Comparison of ENCODE assay signal across 33 mouse cellular contexts in genomic region chr14:76272840-76273239, GRCm38 (mm10).
"Had no signal": no experiment of that assay in that cellular context is flagged by ENCODE, and none has a peak within 500 bp of the region (broad histone marks: within the 10 kb centered on the region; RNA-seq: fewer than 3 reads in every experiment).

No protein-coding gene starts in this region.

- ATAC-seq: liver, embryonic 12.5 days; liver, postnatal 0 days; lung, postnatal 0 days; midbrain, embryonic 13.5 days; midbrain, embryonic 15.5 days; midbrain, embryonic 16.5 days had no signal

- H3K9me3 ChIP-seq: limb, embryonic 10.5 days; limb, embryonic 15.5 days; liver, embryonic 12.5 days; liver, embryonic 13.5 days; liver, embryonic 15.5 days; lung, embryonic 15.5 days; midbrain, embryonic 10.5 days; midbrain, embryonic 12.5 days; midbrain, embryonic 13.5 days; midbrain, embryonic 15.5 days; neural tube, embryonic 12.5 days; neural tube, embryonic 13.5 days had no signal

- H3K36me3 ChIP-seq: limb, embryonic 10.5 days; limb, embryonic 12.5 days; limb, embryonic 13.5 days; limb, embryonic 15.5 days; liver, embryonic 12.5 days; liver, embryonic 13.5 days; liver, embryonic 15.5 days; lung, embryonic 15.5 days; midbrain, embryonic 10.5 days; midbrain, embryonic 12.5 days; midbrain, embryonic 13.5 days; midbrain, embryonic 15.5 days; neural tube, embryonic 12.5 days; neural tube, embryonic 13.5 days had no signal

- H3K4me3 ChIP-seq: limb, embryonic 10.5 days; limb, embryonic 12.5 days; limb, embryonic 13.5 days; limb, embryonic 15.5 days; liver, embryonic 12.5 days; liver, embryonic 13.5 days; liver, embryonic 15.5 days; lung, embryonic 15.5 days; megakaryocyte, embryonic 14.5 days; midbrain, embryonic 10.5 days; midbrain, embryonic 12.5 days; midbrain, embryonic 13.5 days; midbrain, embryonic 15.5 days; myocyte; neural tube, embryonic 12.5 days; neural tube, embryonic 13.5 days had no signal

- H3K27ac ChIP-seq: limb, embryonic 10.5 days; limb, embryonic 12.5 days; limb, embryonic 13.5 days; limb, embryonic 15.5 days; liver, embryonic 12.5 days; liver, embryonic 13.5 days; liver, embryonic 14.5 days; liver, embryonic 15.5 days; lung, embryonic 15.5 days; macrophage; midbrain, embryonic 10.5 days; midbrain, embryonic 12.5 days; midbrain, embryonic 13.5 days; midbrain, embryonic 15.5 days; neural tube, embryonic 12.5 days; neural tube, embryonic 13.5 days had no signal

- H3K9ac ChIP-seq: limb, embryonic 12.5 days; limb, embryonic 13.5 days; limb, embryonic 15.5 days; liver, embryonic 12.5 days; liver, embryonic 13.5 days; liver, embryonic 14.5 days; liver, embryonic 15.5 days; liver, postnatal 0 days; lung, embryonic 14.5 days; lung, embryonic 15.5 days; midbrain, embryonic 12.5 days; midbrain, embryonic 13.5 days; midbrain, embryonic 15.5 days; neural tube, embryonic 12.5 days; neural tube, embryonic 13.5 days had no signal

- DNase-seq: left cerebral cortex, postnatal 4 days; liver; liver, embryonic 13.5 days; liver, postnatal 0 days; lung, adult 18-20 months; lung, adult 2 months; lung, embryonic 14.5 days; lung, postnatal 10 days; lung, postnatal 14 days; lung, postnatal 36 days; lung, postnatal 4 days; midbrain, embryonic 14.5 days had no signal

- H3K27me3 ChIP-seq: limb, embryonic 12.5 days; limb, embryonic 13.5 days; limb, embryonic 15.5 days; liver, embryonic 13.5 days; liver, embryonic 15.5 days; lung, embryonic 15.5 days; megakaryocyte, embryonic 14.5 days; midbrain, embryonic 13.5 days; midbrain, embryonic 15.5 days; neural tube, embryonic 12.5 days; neural tube, embryonic 13.5 days had no signal

- H3K4me1 ChIP-seq: limb, embryonic 13.5 days; limb, embryonic 15.5 days; liver, embryonic 15.5 days; lung, embryonic 15.5 days; megakaryocyte, embryonic 14.5 days; midbrain, embryonic 12.5 days; midbrain, embryonic 13.5 days; midbrain, embryonic 15.5 days; neural tube, embryonic 12.5 days; neural tube, embryonic 13.5 days had no signal

- H3K4me2 ChIP-seq: limb, embryonic 12.5 days; limb, embryonic 13.5 days; limb, embryonic 15.5 days; liver, embryonic 11.5 days; liver, embryonic 12.5 days; liver, embryonic 13.5 days; liver, embryonic 15.5 days; lung, embryonic 14.5 days; lung, embryonic 15.5 days; midbrain, embryonic 11.5 days; midbrain, embryonic 12.5 days; midbrain, embryonic 13.5 days; midbrain, embryonic 15.5 days; neural tube, embryonic 12.5 days; neural tube, embryonic 13.5 days had no signal
